Mouse (Mus musculus): Measurements from ENCODE around the gene Spats2l.

Gene Spats2l

DNA sequence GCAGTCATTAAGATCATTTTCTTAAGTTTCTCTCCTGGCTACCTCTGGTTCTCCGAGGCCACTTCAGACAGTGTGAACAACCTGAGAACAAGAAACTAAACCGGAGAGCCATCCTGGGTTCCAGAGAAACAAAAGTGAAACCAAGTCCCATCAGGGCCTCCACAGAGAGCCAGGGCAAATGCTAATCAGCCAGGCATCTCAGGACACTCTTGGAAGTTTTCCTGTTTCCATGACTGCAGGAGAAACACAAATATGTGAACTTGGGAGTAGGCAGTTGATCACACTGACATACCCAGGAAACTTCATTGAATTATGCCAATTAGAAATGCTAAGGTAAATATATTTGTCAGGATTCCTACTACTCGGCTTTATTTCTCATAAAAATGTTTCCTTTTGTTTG is 76.0 kb downstream of the Spats2l start:
- peak; percentile 72; the same call in 1 of the 2 replicates for TF ChIP-seq GATA4 (IDR thresholded peaks at IDR 0.05; ENCODE audit: insufficient replicate concordance, low read length)

DNA sequence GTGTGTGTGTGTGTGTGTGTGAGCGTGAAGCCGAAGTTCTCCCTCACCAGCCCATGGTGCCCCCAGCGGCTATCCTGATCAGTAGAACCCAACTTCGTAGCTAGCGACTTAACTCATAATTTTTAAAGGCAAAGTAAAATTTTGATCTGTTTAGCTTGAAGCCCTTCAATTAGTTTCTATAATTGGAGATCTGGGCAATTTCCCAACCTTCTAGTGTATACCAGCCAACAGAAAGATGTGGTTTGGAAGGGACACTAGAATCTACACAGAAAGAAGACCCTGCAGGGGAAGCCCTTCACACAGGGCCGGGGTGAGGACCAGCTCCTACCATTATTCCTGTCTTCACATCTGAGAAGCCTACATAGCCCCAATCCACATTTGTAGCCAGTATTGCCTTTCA is 77.9 kb downstream of the Spats2l start:
- TF ChIP-seq GATA4 (IDR thresholded peaks at IDR 0.05; ENCODE audit: insufficient replicate concordance, low read length): no peak

DNA sequence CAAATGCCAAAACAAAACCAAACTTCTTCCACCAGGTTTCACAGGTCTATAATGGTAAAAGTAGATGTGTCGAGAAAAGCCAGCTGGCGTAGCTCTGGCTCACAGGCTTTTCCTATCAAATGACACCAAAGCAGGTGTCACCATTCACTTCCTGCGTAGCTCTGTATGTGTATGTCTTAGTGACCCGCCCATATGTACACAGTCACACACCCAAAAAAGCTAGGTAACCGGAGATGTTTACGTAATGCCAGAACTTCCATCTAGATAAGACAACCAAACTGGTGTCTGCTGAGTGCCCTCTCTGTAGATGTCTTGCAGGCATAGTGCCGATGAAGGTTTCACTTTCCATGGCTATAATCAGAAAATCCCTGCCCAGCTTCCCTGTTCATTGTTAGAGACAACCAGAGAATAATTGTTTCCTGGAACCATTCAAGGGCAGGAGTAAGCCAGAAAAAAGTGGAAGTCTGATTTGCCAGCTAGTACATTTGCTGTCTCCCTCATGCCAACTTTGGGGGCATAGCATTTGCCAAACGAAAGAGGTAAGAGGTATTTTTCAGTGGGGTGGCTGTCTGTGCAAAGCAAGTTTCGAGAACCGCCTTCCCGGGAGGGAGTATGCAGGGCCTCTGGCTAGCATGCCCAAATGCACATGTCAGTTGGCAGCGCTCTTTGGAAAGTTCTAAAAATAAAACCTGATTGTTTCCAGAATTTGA is 78.8 kb downstream of the Spats2l start:
- TF ChIP-seq GATA4 (IDR thresholded peaks at IDR 0.05; ENCODE audit: insufficient replicate concordance, low read length): no peak; the same call in 1 of the 2 replicates

DNA sequence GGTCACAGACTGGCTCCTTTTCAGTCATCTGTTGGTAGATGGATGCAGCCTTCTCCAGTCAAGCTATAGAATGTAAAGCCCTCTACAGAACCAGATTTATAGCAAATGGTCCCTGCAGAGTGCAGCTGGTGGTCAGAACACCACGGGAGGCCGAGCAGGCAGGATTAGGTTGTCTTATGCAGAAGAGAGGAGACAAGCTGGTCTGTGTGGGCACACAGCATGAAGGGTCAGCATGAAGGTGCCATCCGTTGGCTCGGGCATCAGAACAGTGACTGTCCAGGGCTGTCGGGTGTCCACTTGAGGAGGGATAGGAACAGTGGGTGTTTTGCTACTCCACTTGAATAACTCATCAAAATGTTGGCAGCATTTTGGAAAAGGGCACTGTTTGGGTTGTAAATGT is 83.8 kb downstream of the Spats2l start:
- no peak for TF ChIP-seq GATA4 (IDR thresholded peaks at IDR 0.05; ENCODE audit: insufficient replicate concordance, low read length)

DNA sequence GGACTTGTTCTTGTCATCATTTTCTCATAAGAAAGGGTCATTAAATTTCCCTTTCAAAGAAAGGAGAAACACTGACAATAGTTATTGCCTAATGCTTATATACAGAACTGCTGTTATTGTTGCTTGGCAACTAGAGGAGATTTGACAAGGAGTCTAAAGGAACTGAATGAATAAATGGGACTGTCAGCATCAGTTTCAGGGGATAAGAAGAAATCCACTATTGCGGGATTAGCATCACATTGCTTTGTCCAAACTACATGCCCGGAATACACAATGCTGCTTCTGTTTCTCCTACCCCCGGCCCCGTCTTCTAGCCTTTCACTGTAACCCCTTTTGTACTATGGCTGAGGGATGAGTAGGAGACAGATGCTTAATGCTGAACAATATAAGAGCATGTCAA is 88.1 kb downstream of the Spats2l start:
- no peak for TF ChIP-seq GATA4 (IDR thresholded peaks at IDR 0.05; ENCODE audit: insufficient replicate concordance, low read length)

DNA sequence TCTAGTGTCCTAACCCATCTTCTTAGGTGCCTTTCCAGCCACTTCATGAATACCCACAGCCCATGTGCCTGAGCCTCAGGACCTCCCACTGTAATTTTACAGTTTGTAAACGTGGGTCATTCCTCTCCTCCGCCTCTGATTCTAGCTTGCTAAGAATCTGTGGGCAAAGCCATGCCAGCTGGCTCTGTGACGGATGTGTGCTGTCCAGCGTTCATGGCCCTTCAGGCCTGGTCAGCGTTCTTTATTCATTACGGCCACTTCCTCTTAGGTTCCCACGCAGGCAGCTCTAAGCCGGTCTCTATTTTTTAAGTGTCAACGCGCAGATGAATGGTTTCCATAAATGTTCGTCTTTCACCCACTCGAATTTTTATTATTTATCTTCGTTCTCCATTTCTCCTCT is 94.7 kb downstream of the Spats2l start:
- no peak for TF ChIP-seq GATA4 (IDR thresholded peaks at IDR 0.05; ENCODE audit: insufficient replicate concordance, low read length)

DNA sequence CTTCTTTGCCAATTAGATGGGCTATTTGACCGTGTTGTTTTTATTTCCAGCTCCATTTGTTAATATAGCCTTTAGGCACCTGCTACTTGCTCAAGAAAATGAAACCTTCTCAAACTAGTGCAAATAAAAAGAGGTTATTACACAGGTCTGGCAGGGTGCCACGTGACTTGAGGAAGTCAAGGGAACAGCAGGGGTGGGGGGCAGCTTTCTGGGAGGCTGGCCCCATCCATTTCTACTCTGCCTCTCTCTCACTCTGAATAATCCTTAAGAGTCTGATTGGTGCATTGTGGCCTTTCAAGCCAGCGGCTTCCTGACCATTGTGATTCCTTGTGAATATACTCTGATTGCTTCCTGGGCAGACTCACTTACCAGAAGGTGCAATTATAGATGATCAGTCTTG is 98.0 kb downstream of the Spats2l start:
- TF ChIP-seq GATA4 (IDR thresholded peaks at IDR 0.05; ENCODE audit: insufficient replicate concordance, low read length): no peak

DNA sequence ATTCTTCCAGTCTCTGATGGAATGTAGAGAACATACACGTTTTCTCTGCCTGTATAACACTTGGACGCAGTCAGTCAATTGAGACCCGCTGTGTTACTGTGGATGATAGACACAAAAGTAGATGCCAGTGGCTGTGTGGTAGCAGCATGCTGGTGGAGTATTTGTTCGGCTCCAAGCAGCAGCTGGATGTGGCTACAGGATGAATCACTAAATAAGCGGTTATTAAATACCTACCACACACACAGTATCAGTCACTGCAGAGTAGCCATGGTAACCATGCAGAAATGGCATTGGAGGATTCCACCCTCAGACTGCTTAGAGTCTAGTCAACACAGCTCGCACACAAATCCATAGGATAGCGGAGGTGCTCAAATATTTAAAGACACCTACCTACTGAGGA is 100.0 kb downstream of the Spats2l start:
- TF ChIP-seq GATA4 (IDR thresholded peaks at IDR 0.05; ENCODE audit: insufficient replicate concordance, low read length): no peak

DNA sequence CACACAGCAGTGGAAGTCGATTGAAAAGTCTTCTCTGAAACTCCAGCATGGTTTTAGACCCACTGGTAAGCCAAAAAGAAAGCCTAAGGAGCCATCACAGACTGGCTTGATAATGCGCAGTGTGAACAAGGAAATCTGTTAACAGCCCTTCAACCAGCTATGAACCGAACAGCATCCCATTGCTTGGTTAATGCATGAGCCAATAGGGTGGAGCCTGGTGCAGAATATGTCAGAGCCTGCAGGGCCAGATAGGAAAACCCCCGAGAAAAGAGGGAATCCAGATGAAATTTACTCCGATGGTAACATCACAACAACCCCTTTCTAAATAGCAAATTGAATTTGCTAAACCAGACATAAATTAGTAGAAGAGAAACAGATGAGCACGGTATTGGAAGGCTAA is 101.1 kb downstream of the Spats2l start:
- TF ChIP-seq GATA4 (IDR thresholded peaks at IDR 0.05; ENCODE audit: insufficient replicate concordance, low read length): no peak

DNA sequence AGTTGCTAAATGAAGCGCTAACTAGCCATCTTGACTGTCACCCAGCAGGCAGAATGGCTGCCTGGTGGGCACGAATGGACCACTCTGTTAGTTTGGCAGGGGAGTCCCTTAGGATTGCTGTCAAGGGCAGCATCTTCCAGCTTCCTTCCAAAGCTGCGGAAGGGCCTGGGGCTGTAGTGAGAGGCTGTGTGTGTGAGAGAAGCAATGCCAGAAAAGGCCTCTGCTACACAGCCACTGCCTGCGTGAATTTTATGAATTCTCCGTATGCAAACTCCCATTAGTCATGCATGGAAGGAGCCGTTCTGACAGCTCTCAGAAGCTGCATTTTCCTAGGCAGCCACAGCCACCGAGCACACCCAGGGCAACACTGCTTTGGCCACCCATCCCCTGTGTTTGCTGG is 101.5 kb downstream of the Spats2l start:
- no peak for TF ChIP-seq GATA4 (IDR thresholded peaks at IDR 0.05; ENCODE audit: insufficient replicate concordance, low read length)

DNA sequence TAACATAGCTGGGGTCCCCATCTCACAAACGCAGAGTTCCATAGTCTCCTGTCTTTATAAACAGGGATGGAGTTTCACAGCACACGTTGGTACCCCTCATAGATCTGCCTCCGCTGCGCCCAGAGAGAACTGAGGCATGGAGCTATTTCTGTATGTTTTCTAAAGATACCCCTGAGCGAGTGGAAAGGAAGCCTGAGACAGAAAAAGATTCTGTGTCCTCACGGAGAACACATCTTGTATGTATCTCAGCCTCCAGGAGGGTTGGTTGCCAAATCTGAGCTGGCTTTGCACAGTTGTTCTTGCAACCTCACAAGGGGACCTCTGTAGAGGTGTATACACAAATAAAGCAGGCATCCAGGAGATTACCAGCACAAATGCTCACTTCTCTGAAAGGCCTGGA is 105.0 kb downstream of the Spats2l start:
- no peak for TF ChIP-seq GATA4 (IDR thresholded peaks at IDR 0.05; ENCODE audit: insufficient replicate concordance, low read length)

DNA sequence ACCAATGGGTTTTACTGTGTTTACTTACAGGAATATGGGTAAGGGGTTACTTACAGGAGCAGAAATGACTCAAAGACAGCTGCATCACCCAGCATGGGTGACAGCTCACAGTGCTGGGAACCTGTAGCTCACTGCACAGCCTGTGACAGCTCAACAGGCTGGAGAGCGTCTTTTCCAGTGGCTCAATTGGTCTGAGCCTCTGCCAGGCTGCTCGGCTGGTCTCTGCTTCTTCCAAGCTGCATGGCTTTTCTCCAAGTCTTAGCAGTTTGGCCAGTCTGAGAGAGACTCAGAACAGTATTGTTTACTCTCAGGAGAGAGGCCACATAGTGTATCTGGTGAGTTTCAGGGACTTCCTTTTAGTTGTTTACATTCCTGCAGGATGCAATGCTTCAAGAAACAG is 110.9 kb downstream of the Spats2l start:
- TF ChIP-seq GATA4 (IDR thresholded peaks at IDR 0.05; ENCODE audit: insufficient replicate concordance, low read length): no peak

DNA sequence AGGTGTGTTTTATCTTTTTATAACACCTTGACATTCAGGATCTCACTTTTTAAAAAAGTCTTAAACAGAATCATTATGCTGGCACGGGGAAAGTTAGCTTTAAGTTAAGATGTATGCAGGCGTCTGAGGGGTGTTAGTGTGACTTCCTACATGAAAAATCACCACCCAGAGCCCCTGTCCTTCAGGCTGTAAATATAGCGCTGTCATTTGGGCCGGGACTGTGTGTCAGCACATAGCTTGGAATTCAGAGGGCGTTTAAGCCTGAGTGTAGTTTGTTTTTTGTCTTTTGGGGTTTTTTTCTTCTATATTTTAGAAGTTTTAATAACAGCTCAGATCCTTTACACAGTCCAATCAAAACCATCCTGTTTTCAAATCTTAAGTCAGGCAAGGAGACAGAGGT is 115.8 kb downstream of the Spats2l start:
- TF ChIP-seq GATA4 (IDR thresholded peaks at IDR 0.05; ENCODE audit: insufficient replicate concordance, low read length): no peak

DNA sequence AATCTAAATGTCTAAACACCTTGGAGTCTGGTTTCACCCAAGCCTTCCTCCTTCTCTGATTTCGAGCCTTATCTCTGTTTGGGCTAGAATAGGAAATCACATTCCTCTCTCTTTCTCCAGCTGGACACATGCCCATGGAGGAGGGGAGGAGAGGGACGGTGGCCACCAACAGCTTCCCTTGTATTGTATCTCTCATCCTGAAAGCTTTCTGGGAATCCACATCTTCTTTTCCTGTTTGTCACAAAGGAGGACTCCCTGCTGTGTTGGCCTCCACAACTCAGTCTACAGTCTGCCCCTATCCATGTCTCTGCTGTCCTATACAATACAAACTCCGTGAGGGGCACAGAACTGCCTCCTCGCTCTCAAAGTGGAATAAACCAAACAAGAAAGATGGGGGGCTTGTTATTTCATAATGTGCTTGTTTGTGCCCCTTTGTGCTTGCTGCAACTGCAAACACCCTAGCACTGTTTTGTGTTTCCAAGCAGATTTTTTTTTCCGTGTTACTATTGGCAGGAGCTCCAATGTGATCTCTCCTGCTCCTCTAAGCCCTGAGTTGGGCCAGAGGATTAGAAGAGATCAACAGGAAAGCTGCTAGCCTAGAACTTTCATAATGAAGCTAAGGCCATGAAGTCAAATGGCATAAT is 116.4 kb downstream of the Spats2l start:
- TF ChIP-seq GATA4 (IDR thresholded peaks at IDR 0.05; ENCODE audit: insufficient replicate concordance, low read length): peak; percentile 89

DNA sequence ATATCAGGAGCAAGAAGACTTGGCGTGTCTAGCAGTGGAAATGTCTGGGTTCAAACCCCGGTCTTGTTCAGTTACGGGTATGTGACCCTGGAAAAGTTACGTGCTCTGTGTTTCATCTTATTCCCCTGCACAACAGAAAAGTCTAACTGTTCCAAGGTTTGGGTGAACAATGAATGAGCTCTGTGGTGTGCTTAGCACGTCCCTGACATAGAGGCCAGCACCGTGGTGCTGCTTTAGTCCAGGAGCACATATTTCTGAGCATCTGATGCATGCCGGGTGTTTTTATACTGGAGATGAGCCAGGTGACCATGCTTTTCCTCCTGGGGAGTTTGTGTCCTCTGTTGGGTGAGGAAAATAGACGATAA is 116.9 kb downstream of the Spats2l start:
- no peak for TF ChIP-seq GATA4 (IDR thresholded peaks at IDR 0.05; ENCODE audit: insufficient replicate concordance, low read length)

DNA sequence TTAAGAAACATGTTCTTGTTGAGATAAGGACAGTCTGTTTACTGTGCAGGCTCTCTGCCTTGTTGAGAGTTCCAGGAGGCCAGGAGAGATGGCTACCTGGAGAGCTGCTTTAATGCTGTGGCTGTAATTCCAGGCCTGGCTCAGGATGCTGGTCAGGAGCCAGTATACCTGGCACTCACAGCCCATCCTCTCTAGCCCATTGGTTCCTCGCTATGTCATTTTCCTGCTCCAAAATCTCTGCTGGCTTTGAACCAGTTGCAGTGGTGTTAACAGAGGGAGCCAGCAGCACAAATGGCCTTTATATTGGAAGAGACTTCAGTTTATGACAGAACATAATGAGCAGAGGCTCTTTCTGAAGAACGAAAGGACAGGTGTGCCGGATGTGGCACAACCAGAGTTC is 127.5 kb downstream of the Spats2l start:
- no peak for TF ChIP-seq GATA4 (IDR thresholded peaks at IDR 0.05; ENCODE audit: insufficient replicate concordance, low read length)

DNA sequence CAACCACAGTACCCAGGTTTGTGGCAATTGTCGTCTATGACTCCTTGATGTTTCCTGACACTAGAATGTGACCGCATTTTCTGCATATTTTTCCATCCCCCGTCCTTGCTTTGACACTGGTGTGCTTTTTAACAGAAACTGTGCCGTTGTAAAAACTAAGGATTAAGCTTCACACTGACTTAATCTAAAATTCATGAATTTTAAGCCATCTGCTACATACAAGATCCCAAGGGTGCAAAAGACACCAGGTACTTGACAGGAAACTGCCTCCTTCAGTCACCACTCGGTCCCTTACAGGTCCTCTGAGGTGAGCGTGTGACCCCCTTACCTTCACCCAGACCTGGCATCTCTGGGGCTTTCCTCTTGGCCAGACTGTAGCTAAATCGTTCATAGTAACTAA is 129.8 kb downstream of the Spats2l start:
- no peak for TF ChIP-seq GATA4 (IDR thresholded peaks at IDR 0.05; ENCODE audit: insufficient replicate concordance, low read length)
